Comparison of ENCODE assay signal across 13 mouse cellular contexts in genomic region chr3:65764511-65765508, GRCm38 (mm10).
DNase-seq lines count a peak whose midpoint lies in the region; ATAC-seq and TF ChIP-seq lines count a peak whose summit lies in the region.
"Had no signal": no experiment of that assay in that cellular context is flagged by ENCODE, and none has a peak within 500 bp of the region (broad histone marks: within the 10 kb centered on the region; RNA-seq: fewer than 3 reads in every experiment).

No protein-coding gene starts in this region.

- WGBS in kidney, adult 2 months, result 57% methylated on average over 20 of the region's 20 CpGs
- 76% methylated on average over 20 of the region's 20 CpGs for WGBS in midbrain, embryonic 12.5 days

- H3K27me3 ChIP-seq in kidney, adult 2 months (replicated peaks; ENCODE audit: control insufficient read depth, insufficient read depth, low read length), result no peaks in the 10 kb centered on the region
- no peaks in the 10 kb centered on the region for H3K27me3 ChIP-seq in midbrain, embryonic 12.5 days
- H3K27me3 ChIP-seq: limb, embryonic 13.5 days had no signal

- H3K9ac ChIP-seq in midbrain, embryonic 12.5 days (replicated peaks), result no peak overlapping the region
- H3K9ac ChIP-seq: limb, embryonic 13.5 days had no signal

- TF ChIP-seq CTCF in brain, embryonic 14.5 days (IDR thresholded peaks at IDR 0.05; ENCODE audit: borderline replicate concordance, extremely low read depth, insufficient read depth, insufficient read length), result no peak
- no peak for TF ChIP-seq CTCF in kidney, adult 2 months (conservative IDR thresholded peaks at IDR 0.05; ENCODE audit: insufficient read depth, insufficient read length, low read depth, low read length)

- peak overlapping the region; percentile 45; the same call in 1 of the 2 replicates for H3K27ac ChIP-seq in kidney, adult 2 months (ENCODE audit: insufficient read depth, low read depth, low read length)
- H3K27ac ChIP-seq in midbrain, embryonic 12.5 days (replicated peaks), result no peak overlapping the region
- H3K27ac ChIP-seq: heart, adult 2 months; limb, embryonic 13.5 days had no signal

- peaks cover 11% of the 10 kb centered on the region; the same call in 1 of the 2 replicates for H3K4me1 ChIP-seq in kidney, adult 2 months (ENCODE audit: control insufficient read depth, insufficient read depth, low read length)
- peaks cover 28% of the 10 kb centered on the region for H3K4me1 ChIP-seq in midbrain, embryonic 12.5 days
- H3K4me1 ChIP-seq: limb, embryonic 13.5 days had no signal

- no peak overlapping the region for H3K4me2 ChIP-seq in midbrain, embryonic 12.5 days (replicated peaks)
- H3K4me2 ChIP-seq: limb, embryonic 13.5 days had no signal

- no peak for TF ChIP-seq POLR2A in brain, embryonic 14.5 days (IDR thresholded peaks at IDR 0.05; ENCODE audit: borderline replicate concordance, extremely low read depth, insufficient read depth, insufficient read length, poor library complexity, severe bottlenecking)
- no peak for TF ChIP-seq POLR2A in kidney, adult 2 months (IDR thresholded peaks at IDR 0.05; ENCODE audit: low read depth, low read length)

- ATAC-seq in frontal cortex, adult (ENCODE audit: low TSS enrichment), result peak; percentile 52
- ATAC-seq in midbrain, embryonic 12.5 days (ENCODE audit: low FRiP score, low read depth), result peak; percentile 40; the same call in 1 of the 2 replicates

- H3K4me3 ChIP-seq in kidney, adult 2 months (ENCODE audit: insufficient read depth, low read depth, low read length), result 0 out of 2 replicates have a peak overlapping the region, but pooled peaks have one; percentile 16
- H3K4me3 ChIP-seq in midbrain, embryonic 12.5 days, result no peak overlapping the region
- H3K4me3 ChIP-seq: heart, adult 2 months; limb, embryonic 13.5 days had no signal

- DNase-seq in frontal cortex, postnatal 36 days (ENCODE audit: low spot score in 2 of 2), result no peak
- DNase-seq in brain, embryonic 14.5 days (ENCODE audit: low read depth), result peak; percentile 31
- DNase-seq in kidney, adult 2 months, result peak; percentile 76
- no peak for DNase-seq in left cerebral cortex, adult 18-20 months (ENCODE audit: low spot score in 2 of 2)
- no peak for DNase-seq in natural killer cell, adult 2 months (ENCODE audit: low spot score in 2 of 2)
- DNase-seq: heart, adult 2 months; heart, postnatal 4 days; layer of hippocampus, adult 9-11 months; lung, adult 2 months; thymus, postnatal 25 days had no signal

- no peaks in the 10 kb centered on the region for H3K36me3 ChIP-seq in kidney, adult 2 months (ENCODE audit: control insufficient read depth, insufficient read depth, low read length)
- no peaks in the 10 kb centered on the region for H3K36me3 ChIP-seq in midbrain, embryonic 12.5 days
- H3K36me3 ChIP-seq: limb, embryonic 13.5 days had no signal

- H3K9me3 ChIP-seq in midbrain, embryonic 12.5 days, result no peaks in the 10 kb centered on the region
- H3K9me3 ChIP-seq: limb, embryonic 13.5 days had no signal

Comparison
In these comparisons a context has a peak if more than half of its experiments do, and no peak if none do; other contexts are left out.
1. DNase-seq: peak in brain, embryonic 14.5 days (single experiment) and kidney, adult 2 months (single experiment); none in frontal cortex, postnatal 36 days (0 of 2), left cerebral cortex, adult 18-20 months (0 of 2) and natural killer cell, adult 2 months (0 of 2).